Mouse (Mus musculus) c-Kit-negative CD71-positive TER-119-positive erythroid progenitor cells, embryonic 14.5 days (primary cell): ENCODE results near the gene Ifi47.

ENCODE experiments used
- DNase-seq: peaks from one replicate; pipeline ENCODE4 v3.0.0-alpha.2; 2013; ENCODE audit warnings: low read depth, low spot score

Gene Ifi47

DNA sequence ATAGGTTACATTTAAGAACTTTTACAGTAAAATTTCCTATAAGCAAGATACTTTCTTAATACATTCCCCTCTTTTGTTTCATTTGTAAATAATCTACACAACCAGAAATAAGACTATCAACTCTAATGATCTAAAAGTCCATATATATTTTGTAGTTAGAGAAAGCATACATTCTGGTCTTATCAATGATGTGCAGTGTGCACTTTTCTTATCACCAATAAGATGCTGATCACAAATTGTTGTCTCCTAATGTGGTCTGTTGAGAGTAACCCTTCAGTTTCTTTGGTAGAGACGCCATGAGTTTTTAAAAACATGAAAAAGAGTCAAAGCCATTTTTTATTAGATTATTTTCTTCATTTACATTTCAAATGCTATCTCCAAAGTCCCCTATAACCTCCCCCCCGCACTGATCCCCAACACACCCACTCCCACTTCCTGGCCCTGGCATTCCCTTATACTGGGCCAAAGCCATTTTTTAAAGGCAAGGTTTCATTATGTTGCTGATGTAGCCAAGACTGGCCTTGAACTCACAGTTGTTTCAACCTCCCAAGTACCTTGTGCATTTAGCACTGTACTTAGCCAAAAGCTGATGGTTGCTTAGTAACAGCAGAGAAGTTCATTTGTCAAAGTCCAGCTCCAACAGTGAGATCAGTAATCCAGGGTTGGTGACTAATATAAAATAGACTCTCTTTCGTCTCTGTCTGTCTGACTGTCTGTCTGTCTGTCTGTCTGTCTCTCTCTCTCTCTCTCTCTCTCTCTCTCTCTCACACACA is 13.5 kb downstream of the Ifi47 start:
- no peak for DNase-seq

DNA sequence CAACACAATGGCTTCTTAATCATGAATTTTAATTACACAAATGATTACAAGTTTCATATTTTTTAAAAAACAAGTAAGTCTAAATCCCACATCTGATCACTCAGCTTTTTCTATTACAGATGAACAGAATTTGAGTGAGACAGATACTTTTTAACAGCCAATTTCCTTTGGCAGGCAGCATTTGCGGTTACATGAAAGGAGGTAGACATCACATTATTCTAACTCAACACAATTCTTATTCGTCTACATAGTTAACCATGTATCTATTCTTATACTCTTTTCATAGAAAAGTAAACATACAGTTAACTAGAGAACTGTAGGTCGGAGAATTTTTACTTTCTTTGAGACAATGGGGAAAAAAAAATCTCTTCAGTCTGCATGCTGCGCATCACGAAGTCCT is 14.2 kb downstream of the Ifi47 start:
- DNase-seq: no peak

- no peak for DNase-seq
Measured at GRCm38 (mm10) chr11:49091171-49091570, 14.8 kb downstream of the Ifi47 start.

DNA sequence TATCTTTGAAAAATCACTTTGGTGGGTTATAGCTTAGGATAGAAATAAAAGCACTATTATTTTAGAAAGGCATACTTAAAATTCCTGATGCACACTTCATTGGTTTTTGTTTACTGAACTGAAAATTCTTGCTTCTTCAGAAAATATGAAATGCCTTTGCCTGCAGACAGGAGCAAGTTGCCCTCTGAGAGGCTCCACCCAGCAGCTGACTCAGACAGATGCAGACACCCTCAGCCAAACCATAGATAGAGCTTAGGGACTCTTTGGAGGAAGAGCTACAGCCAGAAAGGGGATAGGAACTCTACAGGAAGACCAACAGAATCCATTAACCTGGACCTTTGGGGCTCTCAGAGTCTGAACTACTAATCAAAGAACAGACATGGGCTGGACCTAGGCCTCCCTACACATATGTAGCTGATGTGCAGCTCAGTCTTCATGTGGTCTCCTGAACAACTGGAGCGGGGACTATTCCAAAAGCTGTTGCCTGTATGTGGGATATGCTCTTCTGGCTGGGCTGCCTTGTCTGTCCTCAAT is 15.7 kb downstream of the Ifi47 start:
- DNase-seq: no peak

GRCm38 (mm10) chr11:49092786-49093185 is 16.4 kb downstream of the Ifi47 start:
- no peak for DNase-seq

DNA sequence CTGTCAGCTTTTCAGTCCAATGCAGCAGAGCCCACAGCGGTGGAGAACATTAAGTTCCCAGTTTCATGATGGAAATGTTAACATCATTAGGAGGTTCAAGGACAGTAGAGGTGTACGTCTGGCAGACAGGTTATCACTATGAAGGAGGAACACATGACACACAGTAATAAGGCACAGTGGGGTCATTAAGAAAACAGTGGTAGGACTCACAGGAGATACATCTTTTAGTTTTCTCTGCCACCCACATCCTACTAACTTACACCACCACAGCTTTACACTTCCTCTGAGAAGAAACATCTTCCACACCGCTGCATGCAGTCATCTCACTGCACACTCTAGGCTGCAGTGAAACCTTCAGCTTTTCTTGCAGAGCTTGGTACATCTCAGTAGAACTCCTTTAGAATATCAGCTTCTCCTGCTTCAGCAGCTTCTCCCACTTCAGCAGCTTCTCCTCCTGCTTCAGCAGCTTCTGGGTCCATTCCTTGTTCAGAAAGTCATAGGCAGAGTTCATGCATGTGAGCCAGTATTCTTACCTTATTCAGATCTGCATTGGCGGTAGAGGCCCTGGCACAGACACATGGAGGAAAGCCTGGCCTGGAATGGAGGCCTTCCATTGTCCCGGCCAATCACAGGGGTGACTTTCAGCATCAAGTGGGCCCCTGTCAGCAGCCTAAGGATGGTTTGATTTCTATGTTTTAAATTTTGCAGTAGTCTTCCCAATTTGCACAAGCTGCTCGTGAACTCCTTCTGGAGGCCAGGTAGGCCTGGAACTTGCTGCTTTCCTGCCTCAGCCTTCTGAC is 17.7 kb downstream of the Ifi47 start:
- no peak for DNase-seq

DNA sequence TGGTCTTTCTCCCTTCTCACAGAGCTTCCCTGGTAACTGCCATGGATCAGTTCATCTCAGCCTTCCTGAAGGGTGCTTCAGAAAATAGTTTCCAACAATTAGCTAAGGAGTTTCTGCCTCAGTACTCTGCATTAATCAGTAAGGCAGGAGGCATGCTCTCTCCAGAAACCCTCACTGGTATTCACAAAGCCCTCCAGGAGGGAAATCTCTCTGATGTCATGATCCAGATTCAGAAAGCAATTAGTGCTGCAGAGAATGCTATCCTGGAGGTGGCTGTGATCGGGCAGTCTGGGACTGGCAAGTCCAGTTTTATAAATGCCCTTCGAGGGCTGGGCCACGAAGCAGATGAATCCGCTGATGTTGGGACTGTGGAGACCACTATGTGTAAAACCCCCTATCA is 19.0 kb downstream of the Ifi47 start:
- no peak for DNase-seq

GRCm38 (mm10) chr11:49100409-49100808 is 24.0 kb downstream of the Ifi47 start:
- DNase-seq: no peak

DNA sequence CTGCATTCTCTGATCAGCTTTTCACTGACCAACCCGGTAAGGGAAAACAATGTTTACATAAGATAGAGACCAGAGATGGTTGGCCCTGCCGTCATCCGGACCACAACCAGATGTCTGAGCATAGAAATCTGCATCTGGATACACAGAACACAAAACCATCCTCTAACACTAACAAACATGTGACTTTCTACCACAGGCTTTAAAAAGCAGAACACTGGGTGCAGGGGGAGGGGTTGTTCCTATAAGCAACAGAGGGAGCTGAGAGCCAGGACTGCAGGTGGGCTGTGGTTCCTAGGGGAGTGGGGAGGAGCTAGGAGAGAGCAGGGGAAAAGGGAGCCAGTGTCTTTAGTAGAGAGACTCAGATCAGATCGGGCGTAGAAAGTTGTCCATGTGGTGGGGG is 25.1 kb downstream of the Ifi47 start:
- DNase-seq: no peak

DNA sequence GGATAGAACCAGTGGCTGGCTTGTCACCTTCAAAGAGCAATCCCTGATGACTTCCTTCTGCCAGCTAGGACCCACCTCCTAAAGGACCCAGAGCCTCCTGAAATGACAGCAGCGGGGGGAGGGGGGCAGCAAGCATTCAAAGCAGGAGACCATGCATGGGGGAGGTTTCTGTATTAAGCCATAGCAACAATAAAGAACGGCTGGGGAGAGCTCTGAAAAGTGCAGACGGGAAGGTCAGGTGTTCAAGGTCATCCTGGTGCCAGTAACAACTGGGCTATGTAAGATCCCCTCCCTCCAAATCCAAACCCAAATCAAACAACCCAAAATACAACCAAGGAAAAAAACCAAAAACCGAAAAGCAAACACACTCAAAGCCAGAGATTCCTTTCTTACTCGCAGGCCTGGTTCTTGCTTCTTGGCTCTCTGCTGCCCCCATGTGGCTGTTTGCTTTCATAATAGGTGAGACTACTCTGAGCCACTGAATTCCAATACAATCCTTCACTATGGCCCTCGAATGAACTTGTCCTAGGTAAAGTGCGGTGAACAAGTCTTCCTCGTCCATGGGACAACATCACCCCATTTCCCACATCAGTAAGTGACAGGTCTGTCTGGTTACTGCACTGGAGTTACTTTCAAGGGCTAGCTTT is 26.8 kb downstream of the Ifi47 start:
- DNase-seq: peak; percentile 69

DNA sequence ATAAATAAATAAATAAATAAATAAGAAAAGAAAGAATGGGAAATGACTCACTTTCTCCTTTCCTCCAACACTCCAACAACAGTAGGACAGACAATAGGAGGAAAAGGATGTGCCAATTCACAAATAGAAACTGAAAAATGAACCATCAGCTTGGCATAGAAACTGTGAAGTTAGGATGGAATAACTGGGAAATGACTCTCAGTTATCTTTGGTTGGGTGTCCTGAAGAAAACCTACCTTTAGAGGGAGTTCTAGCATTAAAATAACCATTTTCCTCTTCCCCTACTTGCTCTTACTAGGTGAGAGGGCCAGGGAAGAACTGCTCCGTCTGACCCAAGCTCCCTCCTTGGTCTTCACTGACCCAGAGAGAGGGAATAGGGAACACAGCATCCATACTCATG is 29.4 kb downstream of the Ifi47 start:
- DNase-seq: no peak

GRCm38 (mm10) chr11:49107650-49108537 is 31.5 kb downstream of the Ifi47 start:
- no peak for DNase-seq

- DNase-seq: no peak
Measured at GRCm38 (mm10) chr11:49108833-49109232, 32.4 kb downstream of the Ifi47 start.

GRCm38 (mm10) chr11:49111000-49111399 is 34.6 kb downstream of the Ifi47 start:
- DNase-seq: no peak

DNA sequence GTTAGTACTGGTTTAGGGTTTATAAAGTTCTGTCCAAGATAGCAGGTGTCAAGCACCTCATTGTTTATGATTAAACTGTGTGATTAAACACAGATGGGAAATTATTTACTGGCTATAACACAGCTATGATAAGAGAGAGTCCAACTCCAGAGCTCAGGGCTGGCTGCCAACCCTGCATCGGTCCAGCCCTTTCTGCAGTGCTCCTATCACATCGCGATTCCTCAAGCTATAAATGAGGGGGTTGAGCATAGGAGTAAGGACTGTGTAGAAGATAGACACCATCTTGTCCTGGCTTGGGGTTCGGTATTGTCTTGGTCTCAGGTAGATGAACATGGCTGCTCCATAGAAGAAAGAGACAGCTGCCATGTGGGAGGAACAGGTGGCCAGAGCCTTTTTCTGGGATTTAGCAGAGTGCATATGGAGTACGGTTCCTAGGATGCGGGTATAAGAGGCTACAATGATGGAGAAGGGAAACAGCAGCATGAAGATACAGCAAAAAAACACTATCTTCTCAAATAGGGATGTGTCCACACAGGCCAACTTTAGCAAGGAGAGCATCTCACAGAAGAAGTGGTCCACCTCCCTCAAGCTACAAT is 36.3 kb downstream of the Ifi47 start:
- no peak for DNase-seq

- DNase-seq: no peak
Measured at GRCm38 (mm10) chr11:49114158-49114557, 37.8 kb downstream of the Ifi47 start.

GRCm38 (mm10) chr11:49114774-49115173 is 38.4 kb downstream of the Ifi47 start, which contains the start of gene Olfr1396:
TSS of gene Olfr1396 (minus strand) at chr11:49114874.
- no peak for DNase-seq

DNA sequence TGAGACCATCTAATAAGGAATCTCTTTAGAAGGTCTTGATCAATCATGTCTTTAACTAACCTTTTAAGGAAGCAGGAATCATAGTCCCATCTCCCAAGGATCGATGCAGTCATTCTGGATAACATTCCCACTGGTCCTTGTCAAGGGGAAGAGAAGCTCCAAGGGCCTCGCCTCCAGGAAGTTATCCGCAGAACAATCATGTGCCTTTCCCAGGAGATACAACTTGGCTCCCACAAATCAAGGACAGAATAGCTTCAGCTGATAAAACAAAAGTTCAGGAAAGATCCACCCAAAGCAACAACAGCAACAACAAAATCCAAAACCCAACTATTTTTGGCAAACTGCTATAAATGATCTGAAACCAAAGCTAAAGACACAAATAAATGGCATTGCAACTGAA is 43.2 kb downstream of the Ifi47 start:
- DNase-seq: no peak

DNA sequence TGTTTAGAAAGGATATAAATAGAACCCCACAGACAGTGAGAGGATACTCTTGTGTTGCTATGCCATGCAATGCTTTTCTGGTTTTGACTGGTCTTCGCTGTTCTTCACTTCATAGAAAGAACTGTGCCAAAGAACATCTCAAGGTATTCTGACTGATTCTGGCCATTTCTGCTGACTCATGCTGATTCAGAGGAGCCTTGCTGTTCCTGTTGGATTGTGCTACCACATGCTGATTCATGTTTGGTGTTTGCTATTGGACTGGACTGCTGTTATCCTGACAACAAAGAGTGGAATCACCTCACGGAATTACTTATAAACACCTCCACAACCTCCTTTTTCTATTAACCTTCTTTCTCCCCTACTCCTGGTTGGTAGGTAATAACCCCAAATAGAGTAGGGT is 47.8 kb downstream of the Ifi47 start:
- peak; percentile 60 for DNase-seq

DNA sequence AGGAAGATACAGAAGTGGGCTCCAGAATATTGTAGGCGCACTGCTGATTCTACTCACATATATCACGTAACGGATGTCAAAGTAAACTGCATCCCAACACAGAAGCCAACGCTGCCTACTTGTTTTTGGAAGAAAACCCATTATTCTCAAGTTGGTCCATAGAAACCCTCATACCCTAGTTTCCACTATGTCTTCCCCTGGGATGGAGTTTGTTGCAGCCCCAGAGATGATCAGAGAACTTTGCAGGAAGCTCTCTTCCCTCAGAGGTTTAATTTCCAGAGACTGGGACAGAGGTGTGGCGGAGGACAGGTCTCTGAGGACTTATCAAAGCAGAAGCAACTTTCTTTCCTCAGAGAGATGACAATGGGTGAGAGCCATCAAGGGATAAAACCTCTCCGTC is 65.6 kb downstream of the Ifi47 start, which contains the start of gene Olfr1395:
TSS of gene Olfr1395 (plus strand) at position 301 of the 400 bp plus-strand sequence.
- no peak for DNase-seq
